Mouse (Mus musculus) spleen, postnatal 10 days (tissue): ENCODE data around the gene Olfr177.

Experiments used
- DNase-seq, 2 experiments: peaks; one replicate each; pipeline ENCODE4 v3.0.0; 2021 to 2022; ENCODE audit warnings: low spot score in 2 of 2

Olfr177 gene

GRCm38 (mm10) chr16:58874668-58875067 is at the start of gene Olfr177:
Gene Olfr177 (minus strand): TSS chr16:58874768.
- DNase-seq = no peak

- no peak for DNase-seq
Measured at GRCm38 (mm10) chr16:58891963-58892362, 17.4 kb upstream of the Olfr177 start, which contains the start of gene Olfr178. Gene Olfr178 (minus strand): TSS chr16:58892063.

GRCm38 (mm10) chr16:58884416-58884815 is 9.8 kb upstream of the Olfr177 start:
- no peak for DNase-seq

- no peak for DNase-seq
Measured at GRCm38 (mm10) chr16:58861479-58861878, 13.1 kb downstream of the Olfr177 start.

DNA sequence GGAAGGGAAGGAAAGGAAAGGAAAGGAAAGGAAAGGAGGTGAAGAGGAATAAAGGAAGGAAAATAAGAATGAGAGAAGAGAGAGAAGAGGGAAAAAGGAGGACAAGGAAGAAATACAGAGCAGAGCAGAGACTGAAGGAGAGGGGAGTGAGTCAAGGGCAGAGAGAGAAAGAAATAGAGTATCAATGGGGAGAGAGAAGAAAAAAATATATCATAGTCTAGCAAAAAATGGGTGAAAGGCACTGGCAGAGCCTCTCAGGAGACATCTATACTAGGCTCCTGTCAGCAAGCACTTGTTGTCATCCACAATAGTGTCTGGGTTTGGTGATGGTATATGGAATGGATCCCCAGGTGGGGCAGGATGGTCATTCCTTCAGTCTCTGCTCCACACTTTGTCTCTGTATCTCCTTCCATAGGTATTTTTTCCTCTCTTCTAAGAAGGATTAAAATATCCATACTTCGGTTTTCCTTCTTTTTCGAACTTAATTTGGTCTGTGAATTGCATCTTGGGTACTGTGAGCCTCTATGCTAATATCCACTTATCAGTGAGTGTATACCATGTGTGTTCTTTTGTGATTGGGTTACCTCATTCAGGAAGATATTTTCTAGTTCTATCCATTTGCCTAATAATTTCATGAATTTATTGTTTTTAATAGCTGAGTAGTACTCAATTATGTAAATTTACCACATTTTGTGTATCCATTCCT is 14.4 kb downstream of the Olfr177 start:
- no peak for DNase-seq

DNA sequence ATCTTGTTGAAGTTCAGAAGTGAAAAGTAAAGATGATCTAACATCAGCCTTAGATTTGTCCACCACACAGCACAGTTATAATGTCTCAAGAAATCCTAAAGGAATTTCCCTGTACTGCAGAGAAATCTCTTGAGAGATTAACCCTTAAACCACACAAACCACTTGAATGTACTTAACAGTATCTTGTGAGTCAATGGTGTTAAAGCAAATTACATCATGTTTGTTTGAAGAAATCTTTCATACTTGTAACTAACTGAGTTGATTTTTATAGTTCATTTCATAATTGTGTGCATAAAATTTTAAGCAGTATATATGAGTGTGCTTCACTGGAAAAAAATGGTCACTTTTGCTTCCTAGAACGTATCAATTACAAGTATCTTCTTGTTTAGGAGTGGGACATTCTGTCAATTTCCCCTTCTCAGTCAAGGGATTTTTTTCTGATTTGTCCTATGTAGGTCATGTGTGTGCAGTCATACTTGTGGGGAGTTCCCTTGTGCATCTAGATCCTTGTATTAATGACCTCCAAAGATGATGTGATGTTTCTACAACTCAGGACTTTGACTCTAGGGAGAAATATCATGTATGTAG is 47.7 kb downstream of the Olfr177 start, which contains the start of gene Olfr175-ps1:
Gene Olfr175-ps1 (minus strand): TSS at position 51 of the 588 bp plus-strand sequence.
- DNase-seq = no peak
